Mouse (Mus musculus) liver, postnatal 0 days (tissue): ENCODE results near the gene Olfr745.

ENCODE experiments used
- CTCF ChIP-seq: sonication (generic); IDR thresholded peaks from 2 replicates; pipeline ENCODE4 v1.5.1; 2016; ENCODE audit warnings: antibody characterized with exemption, low read depth
- EP300 ChIP-seq: IDR thresholded peaks from 2 replicates; pipeline ENCODE4 v1.6.1; 2016; ENCODE audit warnings: antibody characterized with exemption, low read depth, mild to moderate bottlenecking

DNA sequence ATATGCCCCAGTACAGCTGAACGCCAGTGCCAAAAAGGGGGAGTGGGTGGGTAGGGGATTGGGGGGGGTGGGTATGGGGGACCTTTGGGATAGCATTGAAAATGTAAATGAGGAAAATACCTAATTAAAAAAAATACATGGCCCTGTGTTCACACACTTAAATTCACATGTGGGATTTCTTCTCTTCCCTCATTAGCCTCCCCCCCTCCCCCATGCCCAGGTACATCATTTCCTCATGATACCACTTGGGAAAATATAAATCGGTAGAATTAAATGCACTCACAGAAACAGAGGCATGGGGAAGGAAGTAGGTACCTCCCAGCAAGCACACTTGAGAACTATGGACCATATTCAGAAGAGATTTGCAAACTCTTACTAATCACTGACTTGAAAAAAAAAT lies at the start of gene Olfr745:
- TF ChIP-seq EP300 (no peak), CTCF (no peak)
